In the genomic region with DNA sequence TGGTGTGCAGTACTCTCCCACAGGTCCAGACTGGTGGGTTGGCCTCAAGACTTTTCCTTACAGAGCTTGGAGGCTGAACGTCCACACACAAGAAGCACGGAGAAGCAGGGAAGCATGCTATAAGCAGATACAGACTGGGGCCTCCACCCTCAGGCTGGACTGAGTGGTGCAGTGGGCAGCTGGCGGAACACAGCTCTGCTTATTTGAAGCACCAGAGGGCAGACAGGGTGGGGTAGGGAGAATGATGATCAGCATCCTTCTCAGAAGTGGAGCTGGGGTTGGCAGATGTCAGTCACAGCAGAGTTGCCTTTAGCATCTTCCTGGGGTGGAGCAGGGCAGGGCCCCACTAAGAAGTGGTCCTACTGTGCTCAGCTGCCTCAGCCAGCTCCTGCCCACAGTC, we compare ENCODE assay signal across 11 mouse cellular contexts.
DNase-seq lines count a peak whose midpoint lies in the region; ATAC-seq and TF ChIP-seq lines count a peak whose summit lies in the region.
"Had no signal": no experiment of that assay in that cellular context is flagged by ENCODE, and none has a peak within 500 bp of the region (broad histone marks: within the 10 kb centered on the region; RNA-seq: fewer than 3 reads in every experiment).

No protein-coding gene starts in this region.

- H3K4me3 ChIP-seq in lung, embryonic 15.5 days = no peak overlapping the region
- H3K4me3 ChIP-seq in lung, adult 2 months (replicated peaks; ENCODE audit: extremely low read depth, low read depth, low read length) = no peak overlapping the region
- no peak overlapping the region for H3K4me3 ChIP-seq in limb, embryonic 11.5 days (ENCODE audit: low read depth, low read length)
- no peak overlapping the region for H3K4me3 ChIP-seq in stomach, embryonic 14.5 days (ENCODE audit: low read depth, low read length)
- H3K4me3 ChIP-seq: heart, embryonic 15.5 days; megakaryocyte, embryonic 14.5 days had no signal

- no peak overlapping the region for H3K9ac ChIP-seq in lung, embryonic 15.5 days
- H3K9ac ChIP-seq in limb, embryonic 11.5 days (ENCODE audit: low read length) = no peak overlapping the region
- no peak overlapping the region for H3K9ac ChIP-seq in stomach, embryonic 14.5 days (replicated peaks; ENCODE audit: low read depth, low read length)
- H3K9ac ChIP-seq: heart, embryonic 15.5 days had no signal

- no peak for TF ChIP-seq POLR2A in lung, adult 2 months (IDR thresholded peaks at IDR 0.05; ENCODE audit: borderline replicate concordance, extremely low read depth, low read depth, low read length)

- no peaks in the 10 kb centered on the region for H3K27me3 ChIP-seq in lung, embryonic 15.5 days
- H3K27me3 ChIP-seq in limb, embryonic 11.5 days (ENCODE audit: control insufficient read depth, insufficient read depth, low read length) = no peaks in the 10 kb centered on the region
- H3K27me3 ChIP-seq in stomach, embryonic 14.5 days (ENCODE audit: control insufficient read depth, insufficient read depth, low read length) = no peaks in the 10 kb centered on the region

- peaks cover 45% of the 10 kb centered on the region for H3K4me1 ChIP-seq in lung, embryonic 15.5 days
- H3K4me1 ChIP-seq in lung, adult 2 months (ENCODE audit: control insufficient read depth, insufficient read depth, low read length) = peaks cover 10% of the 10 kb centered on the region
- H3K4me1 ChIP-seq in limb, embryonic 11.5 days (ENCODE audit: control insufficient read depth, insufficient read depth, low read length) = peaks cover 46% of the 10 kb centered on the region
- peaks cover 36% of the 10 kb centered on the region for H3K4me1 ChIP-seq in stomach, embryonic 14.5 days (ENCODE audit: control insufficient read depth, insufficient read depth, low read length)

- no peak for TF ChIP-seq CTCF in lung, adult 2 months (IDR thresholded peaks at IDR 0.05; ENCODE audit: insufficient read depth, low read length)

- peak; percentile 35 for DNase-seq in CD4-positive, CD25-positive, alpha-beta regulatory T cell, adult 2 months (ENCODE audit: low read depth, low spot score)
- no peak for DNase-seq in lung, adult 2 months
- DNase-seq in limb, embryonic 11.5 days (ENCODE audit: low spot score) = no peak
- DNase-seq in right cerebral cortex, postnatal 25 days = no peak
- no peak for DNase-seq in spleen, adult 18-20 months
- DNase-seq: adrenal gland, adult 8-10 months had no signal

- ATAC-seq in CD4-positive, CD25-positive, alpha-beta regulatory T cell, adult 4 months = no peak
- 0 out of 2 replicates have a peak, but pooled peaks have one; percentile 10 for ATAC-seq in lung, embryonic 15.5 days (ENCODE audit: borderline replicate concordance, extremely low read depth, low FRiP score, low TSS enrichment)
- ATAC-seq in limb, embryonic 11.5 days (ENCODE audit: insufficient number of reproducible peaks, low FRiP score, low TSS enrichment, low read depth) = peak; percentile 5; the same call in 1 of the 2 replicates
- no peak for ATAC-seq in stomach, embryonic 14.5 days (ENCODE audit: insufficient number of reproducible peaks, insufficient read depth, low FRiP score, low read depth)

- no peaks in the 10 kb centered on the region for H3K36me3 ChIP-seq in lung, embryonic 15.5 days
- H3K36me3 ChIP-seq in limb, embryonic 11.5 days (ENCODE audit: control insufficient read depth, insufficient read depth, low read length) = no peaks in the 10 kb centered on the region
- H3K36me3 ChIP-seq in stomach, embryonic 14.5 days (ENCODE audit: control insufficient read depth, insufficient read depth, low read length) = no peaks in the 10 kb centered on the region
- H3K36me3 ChIP-seq: heart, embryonic 15.5 days had no signal

- no peak overlapping the region for H3K4me2 ChIP-seq in lung, embryonic 15.5 days
- H3K4me2 ChIP-seq in limb, embryonic 11.5 days (ENCODE audit: low read depth, severe bottlenecking) = 0 out of 2 replicates have a peak overlapping the region, but pooled peaks have one; percentile 2
- H3K4me2 ChIP-seq in stomach, embryonic 14.5 days (replicated peaks; ENCODE audit: low read depth, low read length) = no peak overlapping the region
- H3K4me2 ChIP-seq: heart, embryonic 15.5 days had no signal

- no peaks in the 10 kb centered on the region for H3K9me3 ChIP-seq in lung, embryonic 15.5 days
- no peaks in the 10 kb centered on the region for H3K9me3 ChIP-seq in limb, embryonic 11.5 days (ENCODE audit: control insufficient read depth, low read length)
- no peaks in the 10 kb centered on the region for H3K9me3 ChIP-seq in stomach, embryonic 14.5 days (ENCODE audit: control insufficient read depth, low read depth, low read length)
- H3K9me3 ChIP-seq: heart, embryonic 15.5 days; megakaryocyte, embryonic 14.5 days had no signal

- no peak overlapping the region for H3K27ac ChIP-seq in lung, embryonic 15.5 days
- peak overlapping the region; percentile 89 for H3K27ac ChIP-seq in limb, embryonic 11.5 days (replicated peaks; ENCODE audit: low read depth, low read length)
- peak overlapping the region; percentile 67; the same call in 1 of the 2 replicates for H3K27ac ChIP-seq in stomach, embryonic 14.5 days (ENCODE audit: low read length)
- H3K27ac ChIP-seq: heart, embryonic 15.5 days had no signal

- 54% methylated on average over 3 of the region's 3 CpGs for WGBS in lung, embryonic 15.5 days
- WGBS in lung, adult 2 months = 61% methylated on average over 3 of the region's 3 CpGs
- 44% methylated on average over 3 of the region's 3 CpGs for WGBS in limb, embryonic 11.5 days
- 36% methylated on average over 3 of the region's 3 CpGs for WGBS in stomach, embryonic 14.5 days

Comparison
In these comparisons a context has a peak if more than half of its experiments do, and no peak if none do; other contexts are left out.
1. ATAC-seq: peak in lung, embryonic 15.5 days (single experiment) and limb, embryonic 11.5 days (single experiment); none in CD4-positive, CD25-positive, alpha-beta regulatory T cell, adult 4 months (single experiment) and stomach, embryonic 14.5 days (single experiment).